Mouse (Mus musculus) G1E (cell line): ENCODE results near the gene Inhbc. TPM values are rescaled to one million over a fixed set of nuclear protein-coding genes. Genes with fewer than 3 reads are reported as not detected.
"Not testable (repeated sequence)": the region's sequence is repeated elsewhere in the genome, so short reads cannot be mapped to it uniquely, and the experiment has no call there.

Experiments
- ATAC-seq: 2 replicates; pipeline ENCODE4 v1.8.0; 2016; ENCODE audit warnings: mild to moderate bottlenecking; ENCODE audit not compliant: insufficient number of reproducible peaks, poor library complexity, low FRiP score, severe bottlenecking; ENCODE audit errors: extremely low read depth
- DNase-seq: peaks from one replicate; pipeline ENCODE4 v3.0.0; 2012; ENCODE audit warnings: low spot score
- H3K27me3 ChIP-seq: 2 replicates; pipeline ENCODE4 v1.6.1; 2012; ENCODE audit warnings: mild to moderate bottlenecking, low read length, inconsistent platforms; ENCODE audit not compliant: insufficient read depth
- H3K36me3 ChIP-seq: replicated peaks from 2 replicates; pipeline ENCODE3; 2012; ENCODE audit warnings: mild to moderate bottlenecking, inconsistent platforms
- H3K4me1 ChIP-seq: 2 replicates; pipeline ENCODE4 v1.6.1; 2012; ENCODE audit warnings: low read depth, low read length, inconsistent platforms, mixed read lengths; ENCODE audit not compliant: insufficient read depth
- H3K4me3 ChIP-seq: 2 replicates; pipeline ENCODE4 v1.5.1; 2012; ENCODE audit warnings: low read depth, mild to moderate bottlenecking, inconsistent platforms, low read length, moderate library complexity, mixed read lengths
- H3K9me3 ChIP-seq: replicated peaks from 2 replicates; pipeline ENCODE4 v1.6.1; 2012; ENCODE audit warnings: inconsistent platforms
- CTCF ChIP-seq: IDR thresholded peaks from 2 replicates; pipeline ENCODE4 v1.5.1; 2012; ENCODE audit warnings: low read depth, low read length, inconsistent platforms, mixed read lengths
- GATA1 ChIP-seq: IDR thresholded peaks from 2 replicates; pipeline ENCODE4 v1.6.1; 2012; ENCODE audit warnings: borderline replicate concordance, low read length, inconsistent platforms, mixed read lengths
- GATA2 ChIP-seq: IDR thresholded peaks from 2 replicates; pipeline ENCODE4 v1.6.1; 2012; ENCODE audit warnings: low read depth, low read length, inconsistent platforms, borderline replicate concordance
- POLR2AphosphoS5 ChIP-seq: IDR thresholded peaks from 2 replicates; pipeline ENCODE4 v1.6.1; 2012; ENCODE audit warnings: low read depth, low read length, inconsistent platforms; ENCODE audit not compliant: insufficient replicate concordance
- TAL1 ChIP-seq: conservative IDR thresholded peaks from 2 replicates; pipeline ENCODE4 v1.6.1; 2012; ENCODE audit warnings: low read depth, low read length, inconsistent platforms, mixed read lengths
- polyA plus RNA-seq: library from polyadenylated mRNA; stranded (reverse); fragments of >175 nt; gene quantifications from 2 replicates; pipeline ENCODE4 v1.2.3, GENCODE M21; 2012
- total RNA-seq, 2 experiments: library from RNA; stranded (forward) in 1 of 2; stranded (reverse) in 1 of 2; fragments of 200-1000 nt in 1 of 2; fragments of >200 nt in 1 of 2; fragmentation: Nextera tagmentation in 1 of 2; gene quantifications; 2 replicates each; pipeline ENCODE4 v1.2.3; 2014 to 2017

Inhbc gene
- total and polyA plus RNA-seq, 3 experiments: 0.05 TPM; not detected in 2

DNA sequence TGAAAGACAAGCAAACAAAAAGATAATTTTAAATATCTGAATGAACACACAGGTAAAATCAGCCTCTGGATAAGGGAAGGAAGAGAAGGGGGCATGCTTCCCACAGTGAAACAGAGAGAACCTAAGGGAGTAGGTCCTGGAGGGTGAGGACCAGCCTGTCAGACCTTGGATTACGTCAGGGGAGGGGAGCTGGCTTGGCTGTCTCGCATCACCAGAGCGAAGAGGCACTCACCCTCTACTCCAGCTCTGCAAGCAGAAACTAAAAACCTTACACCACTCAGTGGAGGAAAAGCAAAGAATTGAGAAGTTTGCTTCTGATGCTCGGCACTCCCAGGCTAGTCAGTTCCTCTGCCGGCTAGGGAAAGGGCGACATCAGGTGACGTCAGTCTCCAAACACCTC is 50.3 kb downstream of the Inhbc start:
- peaks cover 10% of the 10 kb centered on the region for H3K36me3 ChIP-seq
- H3K4me1 ChIP-seq: peaks cover 83% of the 10 kb centered on the region

DNA sequence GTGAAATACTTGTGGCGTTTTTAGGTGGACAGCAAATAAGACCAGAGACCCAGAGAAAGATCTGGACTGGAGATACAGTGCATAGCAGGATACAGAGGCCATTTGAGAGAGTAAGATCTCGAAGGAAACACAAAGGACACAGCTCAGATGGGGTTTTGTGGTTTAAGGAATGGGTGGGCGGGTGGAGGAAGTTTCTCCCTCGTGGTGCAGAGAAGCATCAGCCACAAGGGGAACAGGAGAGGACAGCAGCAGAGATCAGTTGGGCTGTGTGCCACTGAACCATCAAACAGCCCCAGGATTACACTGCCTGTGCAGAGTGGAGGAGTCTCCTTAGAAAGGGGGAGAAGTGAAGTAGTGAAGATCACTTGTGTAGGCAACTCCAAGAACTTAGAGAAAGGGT is 52.2 kb downstream of the Inhbc start:
- H3K9me3 ChIP-seq: peaks cover 4% of the 10 kb centered on the region; the same call in 1 of the 2 replicates
- H3K36me3 ChIP-seq: peaks cover 17% of the 10 kb centered on the region
- H3K4me3 ChIP-seq: no peak overlapping the region; the same call in 1 of the 2 replicates
- peaks cover 75% of the 10 kb centered on the region for H3K4me1 ChIP-seq
- no peak for TF ChIP-seq GATA1
- no peak for TF ChIP-seq POLR2AphosphoS5
- TF ChIP-seq CTCF: no peak
- no peak for TF ChIP-seq TAL1
- TF ChIP-seq GATA2: no peak
- no peaks in the 10 kb centered on the region for H3K27me3 ChIP-seq
- peak; percentile 45; the same call in 1 of the 2 replicates for ATAC-seq
- DNase-seq: peak; percentile 63

More for the DNA sequence above, 50.3 kb downstream of the Inhbc start:
- TF ChIP-seq POLR2AphosphoS5 (no peak), GATA1 (no peak), GATA2 (no peak), TAL1 (no peak), CTCF (no peak)
- no peak overlapping the region for H3K4me3 ChIP-seq
- peaks cover 4% of the 10 kb centered on the region; the same call in 1 of the 2 replicates for H3K9me3 ChIP-seq
- no peaks in the 10 kb centered on the region for H3K27me3 ChIP-seq
- DNase-seq (no peak), ATAC-seq (no peak)

DNA sequence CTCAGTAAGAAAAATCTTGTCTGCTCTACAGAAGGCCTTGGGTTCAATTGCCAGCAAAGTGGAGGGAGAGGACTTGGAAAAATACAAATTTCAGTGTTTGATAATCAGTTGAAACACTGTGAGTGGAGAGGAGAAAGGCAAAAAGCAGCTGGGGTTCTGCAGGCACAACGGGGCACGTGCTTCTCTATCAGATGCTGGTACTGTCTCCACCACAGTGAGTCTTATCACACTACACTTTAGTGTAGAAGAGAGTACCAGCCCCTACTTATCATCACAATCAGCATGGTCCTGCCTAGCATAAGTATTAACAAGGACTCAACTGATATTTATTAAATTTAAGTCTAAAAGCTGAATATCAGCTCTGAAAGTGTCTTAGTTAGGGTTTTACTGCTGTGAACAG is 53.0 kb downstream of the Inhbc start:
- peaks cover 75% of the 10 kb centered on the region for H3K4me1 ChIP-seq
- H3K4me3 ChIP-seq: no peak overlapping the region
- ATAC-seq: peak; percentile 93
- H3K36me3 ChIP-seq: peaks cover 17% of the 10 kb centered on the region
- peaks cover 4% of the 10 kb centered on the region; the same call in 1 of the 2 replicates for H3K9me3 ChIP-seq
- TF ChIP-seq CTCF: no peak
- 0 out of 2 replicates have a peak, but pooled peaks have one; percentile 26 for TF ChIP-seq GATA2
- TF ChIP-seq GATA1: no peak
- TF ChIP-seq TAL1: peak; percentile 30; the same call in 1 of the 2 replicates
- no peak for TF ChIP-seq POLR2AphosphoS5
- H3K27me3 ChIP-seq: no peaks in the 10 kb centered on the region
- DNase-seq: no peak

DNA sequence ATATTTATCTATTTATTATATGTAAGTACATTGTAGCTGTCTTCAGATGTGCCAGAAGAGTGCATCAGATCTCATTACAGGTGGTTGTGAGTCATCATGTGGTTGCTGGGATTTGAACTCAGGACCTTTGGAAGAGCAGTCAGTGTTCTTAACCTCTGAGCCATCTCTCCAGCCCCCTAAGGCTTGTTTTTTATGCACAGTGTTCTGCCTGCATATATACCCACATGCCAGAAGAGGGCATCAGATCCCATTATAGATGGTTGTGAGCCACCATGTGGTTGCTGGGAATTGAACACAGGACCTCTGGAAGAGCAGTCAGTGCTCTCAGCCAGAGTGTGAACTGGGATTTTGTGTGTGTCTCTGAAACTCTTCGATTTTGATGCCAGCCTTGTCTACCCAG is 55.3 kb downstream of the Inhbc start:
- not testable (repeated sequence) for H3K4me3 ChIP-seq, ATAC-seq, DNase-seq, H3K27me3 ChIP-seq, H3K9me3 ChIP-seq
- Histone ChIP-seq H3K4me1 (peaks cover 67% of the 10 kb centered on the region), H3K36me3 (peaks cover 12% of the 10 kb centered on the region)

DNA sequence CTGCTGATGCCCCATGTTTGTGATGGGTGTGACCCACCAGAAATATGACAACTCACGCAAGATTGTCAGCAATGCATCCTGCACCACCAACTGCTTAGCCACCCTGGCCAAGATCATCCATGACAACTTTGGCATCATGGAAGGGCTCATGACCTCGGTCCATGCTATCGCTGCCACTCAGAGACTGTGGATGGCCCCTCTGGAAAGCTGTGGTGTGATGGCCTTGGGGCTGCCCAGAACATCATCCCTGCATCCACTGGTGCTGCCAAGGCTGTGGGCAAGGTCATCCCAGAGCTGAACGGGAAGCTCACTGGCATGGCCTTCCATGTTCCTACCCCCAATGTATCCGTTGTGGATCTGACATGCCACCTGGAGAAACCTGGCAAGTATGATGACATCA is 56.7 kb downstream of the Inhbc start:
- not testable (repeated sequence) for H3K27me3 ChIP-seq, H3K9me3 ChIP-seq, DNase-seq, H3K4me3 ChIP-seq, ATAC-seq
- H3K36me3 ChIP-seq: peaks cover 26% of the 10 kb centered on the region
- peaks cover 69% of the 10 kb centered on the region for H3K4me1 ChIP-seq

DNA sequence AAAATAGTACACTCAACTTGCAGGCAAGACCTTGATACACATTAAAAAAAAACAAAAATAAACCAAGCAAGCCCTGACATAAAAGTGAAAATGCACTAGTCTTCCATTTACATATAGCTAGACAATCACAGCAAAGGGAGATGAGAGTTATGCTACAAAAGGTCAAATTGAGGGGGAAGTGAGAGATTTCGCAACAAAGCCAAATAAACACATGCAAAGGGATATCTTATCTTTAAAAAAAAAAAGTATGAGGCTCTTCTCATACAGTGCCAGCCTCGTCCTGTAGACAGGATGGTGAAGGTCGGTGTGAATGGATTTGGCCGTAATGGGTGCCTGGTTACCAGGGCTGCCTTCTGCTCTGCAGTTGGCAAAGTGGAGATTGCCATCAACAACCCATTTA is 57.4 kb downstream of the Inhbc start:
- DNase-seq (no peak), ATAC-seq (no peak)
- Histone ChIP-seq H3K27me3 (no peaks in the 10 kb centered on the region), H3K36me3 (peaks cover 32% of the 10 kb centered on the region), H3K9me3 (peaks cover 4% of the 10 kb centered on the region; the same call in 1 of the 2 replicates), H3K4me3 (no peak overlapping the region), H3K4me1 (peaks cover 68% of the 10 kb centered on the region)
- no peak for TF ChIP-seq TAL1

DNA sequence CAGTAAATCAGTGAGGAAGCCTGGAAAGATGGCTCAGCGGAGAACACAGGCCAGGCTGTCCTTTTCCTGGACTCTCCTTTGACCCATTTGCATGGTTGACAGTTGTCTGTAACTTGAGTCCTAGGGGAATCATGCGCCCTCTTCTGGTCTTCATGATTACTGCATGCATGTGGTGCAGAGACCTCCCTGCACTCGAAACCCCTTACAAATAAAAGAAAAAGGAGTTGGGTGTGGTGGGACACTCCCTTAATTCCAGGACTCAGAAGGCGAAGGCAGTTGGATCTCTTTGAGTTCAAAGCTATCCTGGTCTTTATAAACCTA is 57.9 kb downstream of the Inhbc start:
- peaks cover 4% of the 10 kb centered on the region; the same call in 1 of the 2 replicates for H3K9me3 ChIP-seq
- no peaks in the 10 kb centered on the region for H3K27me3 ChIP-seq
- TF ChIP-seq TAL1 (no peak), GATA2 (no peak), CTCF (peak; percentile 94), POLR2AphosphoS5 (no peak), GATA1 (no peak)
- no peak for DNase-seq
- peaks cover 62% of the 10 kb centered on the region for H3K4me1 ChIP-seq
- H3K36me3 ChIP-seq: peaks cover 38% of the 10 kb centered on the region
- H3K4me3 ChIP-seq: peak overlapping the region; percentile 91
- ATAC-seq: no peak; the same call in 1 of the 2 replicates
